Mouse (Mus musculus) c-Kit-positive CD71-positive TER-119-positive erythroid progenitor cells, embryonic 14.5 days (primary cell): ENCODE measurements around the gene Adora3.
A peak's percentile ranks its signal among the peaks of the same experiment; 100 is the strongest.
"Not testable (repeated sequence)": the region's sequence is repeated elsewhere in the genome, so short reads cannot be mapped to it uniquely, and the experiment has no call there.

Experiments used
- DNase-seq: peaks from one replicate; pipeline ENCODE4 v3.0.0-alpha.2; 2013; ENCODE audit warnings: low spot score

The Adora3 gene

GRCm38 (mm10) chr3:105904213-105904612 is 33.6 kb downstream of the Adora3 start:
- no peak for DNase-seq

- no peak for DNase-seq
These were observed 34.1 kb downstream of the Adora3 start for GRCm38 (mm10) chr3:105904721-105905120.

GRCm38 (mm10) chr3:105907956-105908655 is 37.4 kb downstream of the Adora3 start:
- DNase-seq = no peak

GRCm38 (mm10) chr3:105908976-105909375 is 38.3 kb downstream of the Adora3 start:
- DNase-seq = no peak

- DNase-seq = no peak
These were observed 40.0 kb downstream of the Adora3 start for GRCm38 (mm10) chr3:105910519-105911190.

GRCm38 (mm10) chr3:105912097-105912880 is 41.6 kb downstream of the Adora3 start:
- DNase-seq = no peak

- peak; percentile 43 for DNase-seq
These were observed 43.4 kb downstream of the Adora3 start for GRCm38 (mm10) chr3:105913839-105914681.

GRCm38 (mm10) chr3:105915281-105915680 is 44.6 kb downstream of the Adora3 start:
- DNase-seq = no peak

GRCm38 (mm10) chr3:105916455-105916854 is 45.8 kb downstream of the Adora3 start:
- not testable (repeated sequence) for DNase-seq

- DNase-seq = no peak
These were observed 47.1 kb downstream of the Adora3 start for GRCm38 (mm10) chr3:105917656-105918354.

GRCm38 (mm10) chr3:105918355-105918745 is 47.7 kb downstream of the Adora3 start:
- no peak for DNase-seq

- not testable (repeated sequence) for DNase-seq
These were observed 50.1 kb downstream of the Adora3 start for GRCm38 (mm10) chr3:105920743-105921142.

GRCm38 (mm10) chr3:105921959-105922358 is 51.3 kb downstream of the Adora3 start:
- DNase-seq = no peak

GRCm38 (mm10) chr3:105924616-105925015 is 54.0 kb downstream of the Adora3 start:
- no peak for DNase-seq

- no peak for DNase-seq
These were observed 57.0 kb downstream of the Adora3 start for GRCm38 (mm10) chr3:105927561-105928194.

- no peak for DNase-seq
These were observed 57.5 kb downstream of the Adora3 start for GRCm38 (mm10) chr3:105928195-105928569.

GRCm38 (mm10) chr3:105928781-105929180 is 58.1 kb downstream of the Adora3 start:
- DNase-seq = no peak

- DNase-seq = no peak
These were observed 59.2 kb downstream of the Adora3 start for GRCm38 (mm10) chr3:105929821-105930220.

GRCm38 (mm10) chr3:105931095-105931494 is 60.4 kb downstream of the Adora3 start:
- no peak for DNase-seq

- DNase-seq = no peak
These were observed 61.8 kb downstream of the Adora3 start, which contains the start of gene I830077J02Rik for GRCm38 (mm10) chr3:105932240-105933071. Gene I830077J02Rik (minus strand): TSS chr3:105932664.
